Mouse (Mus musculus): Measurements from ENCODE around the gene Wnt3. TPM values are rescaled to one million over a fixed set of nuclear protein-coding genes. Genes with fewer than 3 reads are reported as not detected.

Gene Wnt3
- polyA plus RNA-seq, 1 experiment from 2014 or later = 5.1 TPM

DNA sequence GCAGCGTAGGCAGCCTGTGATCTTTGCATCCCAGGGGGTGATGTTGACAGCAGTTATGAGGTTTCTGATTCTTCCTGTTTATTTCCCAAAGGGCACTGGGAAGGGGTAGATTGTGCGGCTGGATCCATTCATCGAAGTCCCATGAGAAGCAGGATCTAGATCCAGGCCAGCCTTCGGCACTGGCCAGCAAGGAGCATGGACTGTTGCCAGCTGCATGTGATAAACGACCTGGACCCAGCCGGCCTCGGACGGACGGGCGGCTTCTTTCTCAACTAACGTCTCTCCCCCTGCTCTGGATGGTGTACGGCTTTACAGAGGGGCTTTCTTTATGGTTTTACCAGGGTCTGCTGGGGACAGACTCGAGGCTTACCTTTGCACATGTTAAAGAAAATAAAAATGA is 42.0 kb downstream of the Wnt3 start:
- Histone ChIP-seq H3K4me1 (ENCODE audit: control insufficient read depth, insufficient read depth, low read length) (no peaks in the 10 kb centered on the region), H3K27ac (replicated peaks; ENCODE audit: low read depth, low read length) (no peak overlapping the region), H3K36me3 (ENCODE audit: control insufficient read depth, insufficient read depth, low read length) (no peaks in the 10 kb centered on the region; the same call in 1 of the 2 replicates), H3K4me3 (ENCODE audit: low read depth, low read length) (no peak overlapping the region), H3K27me3 (ENCODE audit: control insufficient read depth, insufficient read depth, low read length) (peaks cover 6% of the 10 kb centered on the region), H3K9ac (ENCODE audit: low read length) (no peak overlapping the region), H3K4me2 (ENCODE audit: low read depth, severe bottlenecking) (no peak overlapping the region), H3K9me3 (ENCODE audit: control insufficient read depth, low read length) (no peaks in the 10 kb centered on the region)
- DNase-seq (ENCODE audit: low spot score) (no peak), ATAC-seq (ENCODE audit: insufficient number of reproducible peaks, low FRiP score, low TSS enrichment, low read depth) (no peak)
- WGBS = 46% methylated on average over 13 of the region's 13 CpGs

GRCm38 (mm10) chr11:103816719-103817118 is 42.8 kb downstream of the Wnt3 start:
- Histone ChIP-seq H3K4me1 (ENCODE audit: control insufficient read depth, insufficient read depth, low read length) (no peaks in the 10 kb centered on the region), H3K9me3 (ENCODE audit: control insufficient read depth, low read length) (no peaks in the 10 kb centered on the region), H3K36me3 (ENCODE audit: control insufficient read depth, insufficient read depth, low read length) (no peaks in the 10 kb centered on the region; the same call in 1 of the 2 replicates), H3K27ac (replicated peaks; ENCODE audit: low read depth, low read length) (no peak overlapping the region), H3K9ac (ENCODE audit: low read length) (no peak overlapping the region), H3K4me3 (ENCODE audit: low read depth, low read length) (no peak overlapping the region), H3K4me2 (ENCODE audit: low read depth, severe bottlenecking) (no peak overlapping the region), H3K27me3 (ENCODE audit: control insufficient read depth, insufficient read depth, low read length) (0 out of 2 replicates have a peak, but pooled peaks cover 2% of the 10 kb centered on the region)
- ATAC-seq (ENCODE audit: insufficient number of reproducible peaks, low FRiP score, low TSS enrichment, low read depth) = no peak
- no peak for DNase-seq (ENCODE audit: low spot score)
- WGBS = 83% methylated on average over 8 of the region's 8 CpGs

- no peaks in the 10 kb centered on the region for H3K9me3 ChIP-seq (ENCODE audit: control insufficient read depth, low read length)
- H3K36me3 ChIP-seq (ENCODE audit: control insufficient read depth, insufficient read depth, low read length) = no peaks in the 10 kb centered on the region; the same call in 1 of the 2 replicates
- no peak overlapping the region for H3K27ac ChIP-seq (replicated peaks; ENCODE audit: low read depth, low read length)
- no peak for DNase-seq (ENCODE audit: low spot score)
- H3K4me3 ChIP-seq (ENCODE audit: low read depth, low read length) = no peak overlapping the region
- 92% methylated on average over 6 of the region's 6 CpGs for WGBS
- no peaks in the 10 kb centered on the region for H3K4me1 ChIP-seq (ENCODE audit: control insufficient read depth, insufficient read depth, low read length)
- no peak overlapping the region for H3K9ac ChIP-seq (ENCODE audit: low read length)
- no peak overlapping the region for H3K4me2 ChIP-seq (ENCODE audit: low read depth, severe bottlenecking)
- H3K27me3 ChIP-seq (ENCODE audit: control insufficient read depth, insufficient read depth, low read length) = no peaks in the 10 kb centered on the region
- no peak for ATAC-seq (ENCODE audit: insufficient number of reproducible peaks, low FRiP score, low TSS enrichment, low read depth)
Observed at GRCm38 (mm10) chr11:103827201-103827600, 53.3 kb downstream of the Wnt3 start.

GRCm38 (mm10) chr11:103828866-103829265 is 54.9 kb downstream of the Wnt3 start:
- DNase-seq (ENCODE audit: low spot score) = no peak
- WGBS = 82% methylated on average over 7 of the region's 7 CpGs
- no peaks in the 10 kb centered on the region; the same call in 1 of the 2 replicates for H3K36me3 ChIP-seq (ENCODE audit: control insufficient read depth, insufficient read depth, low read length)
- no peak overlapping the region for H3K27ac ChIP-seq (replicated peaks; ENCODE audit: low read depth, low read length)
- ATAC-seq (ENCODE audit: insufficient number of reproducible peaks, low FRiP score, low TSS enrichment, low read depth) = no peak
- H3K4me3 ChIP-seq (ENCODE audit: low read depth, low read length) = no peak overlapping the region
- H3K9me3 ChIP-seq (ENCODE audit: control insufficient read depth, low read length) = no peaks in the 10 kb centered on the region
- no peaks in the 10 kb centered on the region for H3K4me1 ChIP-seq (ENCODE audit: control insufficient read depth, insufficient read depth, low read length)
- no peak overlapping the region for H3K9ac ChIP-seq (ENCODE audit: low read length)
- no peaks in the 10 kb centered on the region for H3K27me3 ChIP-seq (ENCODE audit: control insufficient read depth, insufficient read depth, low read length)
- H3K4me2 ChIP-seq (ENCODE audit: low read depth, severe bottlenecking) = no peak overlapping the region

GRCm38 (mm10) chr11:103829956-103830355 is 56.0 kb downstream of the Wnt3 start:
- Histone ChIP-seq H3K27ac (replicated peaks; ENCODE audit: low read depth, low read length) (no peak overlapping the region), H3K4me2 (ENCODE audit: low read depth, severe bottlenecking) (no peak overlapping the region), H3K9ac (ENCODE audit: low read length) (no peak overlapping the region), H3K4me3 (ENCODE audit: low read depth, low read length) (no peak overlapping the region), H3K4me1 (ENCODE audit: control insufficient read depth, insufficient read depth, low read length) (no peaks in the 10 kb centered on the region), H3K36me3 (ENCODE audit: control insufficient read depth, insufficient read depth, low read length) (no peaks in the 10 kb centered on the region; the same call in 1 of the 2 replicates), H3K27me3 (ENCODE audit: control insufficient read depth, insufficient read depth, low read length) (no peaks in the 10 kb centered on the region), H3K9me3 (ENCODE audit: control insufficient read depth, low read length) (no peaks in the 10 kb centered on the region)
- DNase-seq (ENCODE audit: low spot score) (no peak), ATAC-seq (ENCODE audit: insufficient number of reproducible peaks, low FRiP score, low TSS enrichment, low read depth) (no peak)
- whole genome bisulfite sequencing = 75% methylated on average over 4 of the region's 4 CpGs

DNA sequence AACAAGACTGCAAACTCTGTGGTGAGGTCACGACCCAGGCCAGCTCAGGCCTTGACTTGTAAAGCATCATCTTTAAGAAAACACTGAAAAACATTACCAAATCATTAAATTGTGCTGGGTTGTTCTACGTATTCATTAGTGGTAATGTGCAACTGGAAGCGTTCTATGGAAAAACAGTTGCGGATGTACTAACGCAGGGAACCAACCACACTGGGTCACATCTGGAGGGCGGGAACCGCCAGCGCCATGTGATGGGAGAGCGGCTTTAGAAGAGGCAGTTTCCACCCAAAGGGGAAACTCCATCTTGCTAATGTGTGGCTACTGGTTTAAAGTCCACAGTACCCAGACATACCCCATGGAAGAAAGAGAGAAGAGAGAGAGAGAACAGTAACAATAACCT is 56.5 kb downstream of the Wnt3 start:
- no peak for ATAC-seq (ENCODE audit: insufficient number of reproducible peaks, low FRiP score, low TSS enrichment, low read depth)

GRCm38 (mm10) chr11:103831766-103832165 is 57.8 kb downstream of the Wnt3 start:
- Histone ChIP-seq H3K9me3 (ENCODE audit: control insufficient read depth, low read length) (no peaks in the 10 kb centered on the region), H3K27ac (replicated peaks; ENCODE audit: low read depth, low read length) (no peak overlapping the region), H3K4me2 (ENCODE audit: low read depth, severe bottlenecking) (no peak overlapping the region), H3K36me3 (ENCODE audit: control insufficient read depth, insufficient read depth, low read length) (no peaks in the 10 kb centered on the region), H3K4me1 (ENCODE audit: control insufficient read depth, insufficient read depth, low read length) (no peaks in the 10 kb centered on the region), H3K4me3 (ENCODE audit: low read depth, low read length) (no peak overlapping the region), H3K9ac (ENCODE audit: low read length) (no peak overlapping the region), H3K27me3 (ENCODE audit: control insufficient read depth, insufficient read depth, low read length) (no peaks in the 10 kb centered on the region)
- no peak for ATAC-seq (ENCODE audit: insufficient number of reproducible peaks, low FRiP score, low TSS enrichment, low read depth)
- 88% methylated on average over 3 of the region's 3 CpGs for WGBS
- DNase-seq (ENCODE audit: low spot score) = no peak

More for the DNA sequence above, 56.5 kb downstream of the Wnt3 start:
- 86% methylated on average over 9 of the region's 9 CpGs for WGBS
- H3K9me3 ChIP-seq (ENCODE audit: control insufficient read depth, low read length) = no peaks in the 10 kb centered on the region
- no peak overlapping the region for H3K9ac ChIP-seq (ENCODE audit: low read length)
- no peak overlapping the region for H3K27ac ChIP-seq (replicated peaks; ENCODE audit: low read depth, low read length)
- H3K36me3 ChIP-seq (ENCODE audit: control insufficient read depth, insufficient read depth, low read length) = no peaks in the 10 kb centered on the region; the same call in 1 of the 2 replicates
- no peaks in the 10 kb centered on the region for H3K27me3 ChIP-seq (ENCODE audit: control insufficient read depth, insufficient read depth, low read length)
- DNase-seq (ENCODE audit: low spot score) = no peak
- H3K4me3 ChIP-seq (ENCODE audit: low read depth, low read length) = no peak overlapping the region
- H3K4me1 ChIP-seq (ENCODE audit: control insufficient read depth, insufficient read depth, low read length) = no peaks in the 10 kb centered on the region
- H3K4me2 ChIP-seq (ENCODE audit: low read depth, severe bottlenecking) = no peak overlapping the region

DNA sequence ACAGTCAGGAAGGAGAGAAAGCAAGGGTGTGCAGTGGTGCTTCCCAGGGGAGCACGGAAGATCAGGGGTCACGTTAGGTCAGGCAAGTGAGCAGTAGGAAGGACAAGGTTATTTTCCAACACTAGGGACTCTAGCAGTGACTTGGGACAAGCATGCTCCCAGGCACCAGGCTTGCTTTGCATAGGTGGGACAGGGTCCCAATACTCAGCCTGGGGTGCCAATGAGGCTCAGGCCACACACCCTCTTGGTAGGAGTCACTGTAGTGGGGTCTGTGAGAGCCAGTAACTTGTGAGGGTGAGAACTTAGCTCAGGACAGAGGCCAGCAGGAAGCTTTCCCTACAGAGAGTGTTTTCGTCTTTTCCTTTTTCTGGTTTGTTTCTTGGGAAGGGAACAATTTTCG is 58.4 kb downstream of the Wnt3 start:
- H3K27ac ChIP-seq (replicated peaks; ENCODE audit: low read depth, low read length) = no peak overlapping the region
- H3K27me3 ChIP-seq (ENCODE audit: control insufficient read depth, insufficient read depth, low read length) = no peaks in the 10 kb centered on the region
- ATAC-seq (ENCODE audit: insufficient number of reproducible peaks, low FRiP score, low TSS enrichment, low read depth) (no peak), DNase-seq (ENCODE audit: low spot score) (no peak)
- no peak overlapping the region for H3K4me2 ChIP-seq (ENCODE audit: low read depth, severe bottlenecking)
- H3K4me3 ChIP-seq (ENCODE audit: low read depth, low read length) = no peak overlapping the region
- no peaks in the 10 kb centered on the region for H3K36me3 ChIP-seq (ENCODE audit: control insufficient read depth, insufficient read depth, low read length)
- 85% methylated on average over 4 of the region's 4 CpGs for WGBS
- no peak overlapping the region for H3K9ac ChIP-seq (ENCODE audit: low read length)
- H3K4me1 ChIP-seq (ENCODE audit: control insufficient read depth, insufficient read depth, low read length) = no peaks in the 10 kb centered on the region
- H3K9me3 ChIP-seq (ENCODE audit: control insufficient read depth, low read length) = no peaks in the 10 kb centered on the region

DNA sequence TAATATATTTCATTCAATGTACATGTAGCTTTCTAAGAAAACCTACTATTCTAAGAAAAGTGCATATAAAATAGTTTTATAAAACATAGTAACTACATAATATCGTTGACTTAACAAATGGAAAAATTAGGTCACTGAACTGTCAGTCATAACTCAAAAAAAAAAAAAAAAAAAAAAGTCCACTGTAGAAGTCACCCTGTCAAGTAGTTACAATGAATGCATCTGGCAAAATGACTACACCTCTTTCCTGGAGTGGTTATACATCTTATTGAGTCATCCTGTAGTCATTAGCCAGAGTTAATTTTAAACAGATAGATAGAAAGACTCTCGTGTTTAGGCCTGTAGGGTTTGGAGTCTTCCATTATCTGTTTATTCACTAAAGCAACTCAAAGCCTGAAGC is 65.0 kb downstream of the Wnt3 start:
- 83% methylated on average over 2 of the region's 2 CpGs for WGBS
- no peaks in the 10 kb centered on the region for H3K27me3 ChIP-seq (ENCODE audit: control insufficient read depth, insufficient read depth, low read length)
- no peak overlapping the region for H3K4me3 ChIP-seq (ENCODE audit: low read depth, low read length)
- H3K4me1 ChIP-seq (ENCODE audit: control insufficient read depth, insufficient read depth, low read length) = peaks cover 4% of the 10 kb centered on the region
- no peak overlapping the region for H3K27ac ChIP-seq (replicated peaks; ENCODE audit: low read depth, low read length)
- no peaks in the 10 kb centered on the region for H3K9me3 ChIP-seq (ENCODE audit: control insufficient read depth, low read length)
- ATAC-seq (ENCODE audit: insufficient number of reproducible peaks, low FRiP score, low TSS enrichment, low read depth) = no peak
- no peak for DNase-seq (ENCODE audit: low spot score)
- H3K4me2 ChIP-seq (ENCODE audit: low read depth, severe bottlenecking) = no peak overlapping the region
- no peak overlapping the region for H3K9ac ChIP-seq (ENCODE audit: low read length)
- no peaks in the 10 kb centered on the region for H3K36me3 ChIP-seq (ENCODE audit: control insufficient read depth, insufficient read depth, low read length)
